Mouse (Mus musculus): ENCODE data around the gene Gan.

DNA sequence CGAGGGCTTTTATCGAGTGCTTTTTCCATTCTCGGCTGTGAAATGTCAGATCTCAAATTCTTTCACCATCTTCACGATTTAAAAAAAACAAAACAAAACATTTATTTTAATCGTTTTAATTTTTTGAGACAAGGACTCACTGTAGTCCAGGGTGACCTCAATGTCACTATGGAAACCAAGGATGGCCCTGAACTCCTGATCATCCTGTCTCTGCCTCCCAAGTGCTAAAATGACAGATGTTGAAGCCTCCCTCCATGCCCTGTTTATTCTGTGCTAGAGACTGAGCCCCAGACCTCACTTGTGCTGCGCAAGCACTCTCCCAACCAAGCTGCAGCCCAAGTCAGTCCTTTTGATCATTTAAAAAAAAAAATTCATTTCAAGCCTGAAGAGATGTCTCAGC lies 84.4 kb downstream of the Gan start:
- TF ChIP-seq CTCF (IDR thresholded peaks at IDR 0.05; ENCODE audit: insufficient read depth, low read depth, low read length) (no peak), POLR2A (IDR thresholded peaks at IDR 0.05; ENCODE audit: insufficient read depth, low read depth, low read length) (no peak)

Data from olfactory bulb, adult 2 months (tissue).